Mouse (Mus musculus) urinary bladder, adult 2 months (tissue): ENCODE data around the gene Mab21l1. TPM values are rescaled to one million over a fixed set of nuclear protein-coding genes. Genes with fewer than 3 reads are reported as not detected.

Source experiments
- DNase-seq: peaks from one replicate; pipeline ENCODE4 v3.0.0; 2022; ENCODE audit warnings: low spot score
- polyA plus RNA-seq: library from polyadenylated mRNA; depleted of rRNA; stranded (reverse); fragments of >200 nt; gene quantifications from 2 replicates; pipeline ENCODE4 v1.2.3, GENCODE M21; 2012; rRNA removed

Gene Mab21l1
- polyA plus RNA-seq = 0.50 and 0.53 TPM in 2 replicates

DNA sequence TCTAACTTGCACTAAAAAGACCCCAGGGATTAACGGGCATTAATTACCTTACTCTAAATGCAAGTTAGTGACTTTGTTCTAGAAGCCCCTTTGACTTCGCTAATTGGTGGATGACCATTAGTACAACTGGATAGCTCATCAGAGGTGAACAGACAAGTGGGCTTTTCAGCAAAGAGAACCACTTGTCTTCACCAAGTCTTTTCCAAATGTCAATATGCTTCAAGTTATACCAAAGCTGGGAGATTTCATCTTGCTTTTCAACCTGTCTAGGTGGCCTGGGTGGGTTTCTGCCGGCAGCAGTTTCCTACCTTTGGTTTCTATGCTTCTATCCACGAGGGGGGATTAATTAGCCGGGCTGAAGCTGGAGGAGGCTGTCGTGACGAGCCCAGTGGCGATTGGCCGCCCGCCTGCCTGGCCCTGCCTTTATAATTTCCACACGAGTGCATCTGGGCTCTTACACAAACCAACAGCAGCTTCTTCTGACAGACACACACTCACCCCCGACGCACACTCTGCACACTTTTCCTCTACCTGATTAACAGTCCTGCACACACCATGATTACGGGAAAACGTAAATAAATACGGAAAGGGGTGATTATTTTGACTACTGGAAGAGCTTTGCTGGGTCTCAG, at the start of gene Mab21l1:
Mab21l1 (plus strand) TSS at position 455 of the 632 bp plus-strand sequence.
- peak; percentile 27 for DNase-seq

DNA sequence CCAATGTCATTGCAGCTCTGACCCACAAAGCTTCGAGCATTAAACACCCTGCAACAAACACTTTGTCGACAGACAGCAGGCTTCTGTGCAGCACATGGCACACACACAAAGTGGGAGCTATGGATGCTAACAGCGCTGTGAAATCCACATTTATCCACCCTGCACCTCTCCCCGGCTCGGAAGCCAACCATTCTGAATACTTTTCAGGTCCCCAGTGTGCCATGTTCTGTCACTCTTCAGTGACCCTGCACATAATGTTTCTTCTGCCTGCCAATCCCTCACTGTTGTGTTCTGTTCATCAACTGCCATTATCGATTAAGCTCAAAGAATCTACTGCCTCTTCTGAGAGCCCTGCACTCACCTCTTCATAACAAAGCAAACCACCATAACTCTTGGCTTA, 48.6 kb upstream of the Mab21l1 start:
- DNase-seq = no peak

DNA sequence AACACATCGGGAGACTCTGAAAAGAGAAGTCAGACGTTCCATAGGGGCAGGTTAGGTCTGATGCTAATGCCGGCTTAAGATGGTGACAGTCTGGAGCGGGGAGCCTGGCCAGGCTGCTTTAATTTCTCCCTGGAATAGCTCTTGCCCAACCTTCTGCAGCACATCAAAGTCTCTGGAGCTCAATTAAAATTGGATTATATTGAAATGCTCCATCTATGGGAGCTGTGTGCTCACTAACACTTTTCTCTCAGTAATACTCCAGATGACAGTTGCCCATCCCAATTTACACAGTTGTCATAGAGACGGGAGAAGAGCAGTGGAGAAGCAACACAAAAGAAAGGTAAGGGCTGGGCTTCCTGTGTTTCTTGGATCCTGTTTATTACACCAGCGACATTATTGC, 40.9 kb upstream of the Mab21l1 start:
- DNase-seq = no peak

DNA sequence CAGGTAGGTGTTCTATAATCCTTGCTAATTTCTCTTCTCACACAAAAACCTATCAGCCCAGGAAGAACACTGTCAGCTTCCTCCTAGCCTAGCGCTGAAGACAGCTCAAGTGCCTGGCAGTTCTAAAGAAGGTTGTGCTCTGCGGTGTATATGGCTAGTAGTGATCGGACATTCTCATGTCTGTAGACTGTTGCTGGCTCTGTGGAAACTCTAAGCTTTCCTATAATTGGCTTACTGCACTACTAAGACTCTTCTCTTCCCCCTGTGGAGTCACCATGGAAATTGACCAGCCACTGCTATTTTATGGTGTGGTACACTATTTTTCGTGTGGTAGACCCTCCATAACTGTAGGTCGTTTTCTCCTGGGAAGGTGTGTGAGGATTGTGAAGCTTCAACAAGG, 40.1 kb upstream of the Mab21l1 start:
- no peak for DNase-seq

DNA sequence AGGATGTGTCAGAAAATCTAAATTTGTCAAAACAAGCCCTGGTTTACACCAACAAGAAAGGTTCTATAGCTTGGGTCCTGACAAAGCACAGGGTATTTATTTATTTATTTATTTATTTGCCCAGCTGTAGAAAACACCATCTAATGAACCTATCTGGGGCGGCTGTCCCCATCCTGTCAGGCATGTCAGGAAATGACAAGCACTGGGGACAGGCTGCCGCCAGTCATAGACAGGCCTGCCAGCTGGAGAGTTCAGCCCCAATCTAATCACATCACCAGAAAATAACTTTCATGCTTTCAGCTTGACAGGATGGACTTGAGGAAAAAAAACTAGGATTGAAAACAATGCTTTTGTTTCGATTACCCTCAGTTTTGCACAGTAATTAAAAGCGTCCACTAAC, 39.7 kb upstream of the Mab21l1 start:
- DNase-seq = no peak

DNA sequence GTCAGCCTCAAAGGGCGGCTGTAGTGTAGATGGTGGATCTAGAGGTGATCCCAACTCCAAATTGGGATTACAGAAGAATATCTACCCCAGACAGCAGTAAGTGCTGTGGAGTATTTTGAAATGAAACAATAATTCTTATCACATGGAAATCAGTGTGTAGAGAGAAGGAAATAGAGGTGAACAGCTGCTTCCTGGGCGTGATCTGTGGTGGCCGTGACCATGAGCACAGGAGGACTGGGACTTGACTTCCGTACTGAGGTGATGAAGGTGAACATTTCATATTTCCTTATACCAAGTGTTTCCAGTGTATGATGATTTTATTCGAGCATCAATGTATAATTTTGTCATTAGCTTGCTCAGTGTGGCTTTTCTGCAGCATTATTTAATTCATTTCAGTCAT, 38.4 kb upstream of the Mab21l1 start:
- DNase-seq = no peak

DNA sequence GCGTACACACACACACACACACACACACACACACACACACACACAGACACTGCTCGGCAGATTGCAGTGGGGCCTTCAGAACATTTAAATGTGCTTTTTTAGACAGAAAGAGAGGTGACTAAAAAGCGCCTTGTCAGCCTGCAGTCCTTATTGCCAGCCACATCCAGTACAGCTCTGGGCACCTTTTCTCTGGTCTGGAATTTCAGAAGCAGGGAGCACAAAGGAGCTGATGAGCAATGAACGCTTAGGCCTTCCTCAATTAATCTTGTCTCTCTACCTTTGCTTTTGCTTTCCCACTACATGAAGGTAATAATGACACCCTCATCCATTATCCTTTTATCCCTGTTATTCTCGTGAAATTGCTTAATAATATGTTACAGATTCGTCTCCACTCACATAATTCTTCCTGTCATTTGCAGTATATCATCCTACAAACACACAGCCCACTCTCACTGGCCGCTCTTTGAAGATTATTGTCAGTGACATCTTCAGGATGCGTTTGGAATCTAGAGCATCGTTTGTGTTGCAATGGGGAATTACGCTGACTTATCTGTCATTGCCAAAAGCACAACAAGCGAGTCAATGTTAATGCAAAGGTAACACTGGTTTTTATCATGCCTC, 31.8 kb upstream of the Mab21l1 start:
- DNase-seq = no peak

DNA sequence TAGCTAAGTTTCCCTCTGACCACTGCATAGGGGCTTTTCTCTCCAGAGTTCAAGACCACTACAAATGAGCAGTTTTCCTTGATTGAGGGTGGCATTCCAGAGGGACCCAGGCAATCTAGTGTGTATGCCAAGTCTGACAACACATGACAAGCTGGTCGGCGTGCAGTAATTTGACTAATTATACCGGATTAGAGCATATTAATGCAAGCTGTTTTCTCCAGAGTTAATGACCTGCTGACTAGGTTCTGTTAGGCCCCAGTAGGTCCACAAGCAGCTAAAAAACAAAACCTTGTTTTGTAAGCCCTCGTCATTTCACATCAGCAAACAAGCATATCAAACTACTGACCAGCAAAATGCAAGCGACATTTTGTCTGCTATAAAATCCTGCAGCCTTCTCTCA, 30.9 kb upstream of the Mab21l1 start:
- DNase-seq = no peak

DNA sequence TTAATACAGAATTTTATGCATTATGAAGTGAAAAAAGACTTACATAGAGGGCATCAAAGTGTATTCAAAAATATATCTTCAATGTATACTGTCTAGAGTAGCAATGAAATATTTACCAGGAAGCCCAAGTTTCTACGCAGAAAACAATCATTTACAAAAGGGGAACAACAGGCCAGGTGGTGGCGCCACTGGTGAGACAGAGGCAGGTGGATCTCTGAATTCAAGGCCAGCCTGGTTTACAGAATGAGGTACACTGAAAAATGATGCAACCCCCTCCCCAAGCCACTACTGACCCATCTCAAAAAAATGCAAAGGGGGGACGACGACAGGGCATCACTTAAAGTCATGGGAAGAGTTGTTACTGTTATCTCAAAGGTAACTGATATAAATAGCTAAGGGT, 29.8 kb upstream of the Mab21l1 start:
- no peak for DNase-seq

DNA sequence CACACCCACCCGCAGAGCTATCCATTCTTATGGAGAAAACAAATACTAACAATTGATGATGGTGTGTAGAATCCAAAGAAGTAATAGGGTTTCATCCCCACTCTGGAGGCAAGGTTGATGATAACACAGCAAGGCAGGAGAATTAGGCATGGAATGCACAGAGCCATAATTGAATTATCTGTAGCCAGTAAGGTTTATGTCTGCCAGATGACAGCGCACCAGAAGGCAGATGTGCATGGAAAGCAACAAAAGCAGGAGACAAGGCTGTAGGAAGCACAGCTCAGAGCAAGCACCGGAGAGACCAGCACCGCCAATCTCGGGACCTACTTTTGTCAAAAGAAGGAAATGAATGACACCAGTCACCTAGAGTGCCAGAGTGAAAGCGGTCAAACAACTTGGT, 28.4 kb upstream of the Mab21l1 start:
- no peak for DNase-seq

DNA sequence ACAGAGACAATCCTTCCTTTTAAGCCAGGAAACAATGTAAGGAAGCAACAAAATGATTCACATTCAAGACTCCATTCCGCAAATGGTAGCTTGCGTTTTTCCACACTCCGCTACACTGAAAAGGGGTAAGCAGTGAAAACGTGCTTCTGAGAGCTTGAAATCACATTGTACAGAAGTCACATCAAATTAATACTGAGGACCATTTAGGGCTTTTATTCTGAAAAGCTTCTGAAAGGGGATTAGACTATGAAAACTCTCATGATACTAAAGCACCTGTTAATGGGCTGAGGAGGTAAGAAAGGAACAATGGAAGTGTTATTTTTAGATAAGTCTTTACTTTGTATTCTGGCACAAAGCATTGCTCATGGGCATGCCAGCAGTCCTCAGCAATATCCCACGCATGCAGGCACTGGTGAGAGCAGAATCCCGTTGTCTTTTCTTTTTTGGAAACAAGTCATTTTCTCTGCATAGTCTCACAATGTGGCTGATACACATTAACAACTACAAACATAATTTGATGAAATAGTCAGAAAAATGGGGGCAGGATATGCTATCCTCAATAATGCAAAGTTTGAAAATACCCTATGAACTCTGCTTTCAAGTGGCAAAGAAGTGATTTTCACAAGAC, 27.2 kb upstream of the Mab21l1 start:
- DNase-seq = no peak

DNA sequence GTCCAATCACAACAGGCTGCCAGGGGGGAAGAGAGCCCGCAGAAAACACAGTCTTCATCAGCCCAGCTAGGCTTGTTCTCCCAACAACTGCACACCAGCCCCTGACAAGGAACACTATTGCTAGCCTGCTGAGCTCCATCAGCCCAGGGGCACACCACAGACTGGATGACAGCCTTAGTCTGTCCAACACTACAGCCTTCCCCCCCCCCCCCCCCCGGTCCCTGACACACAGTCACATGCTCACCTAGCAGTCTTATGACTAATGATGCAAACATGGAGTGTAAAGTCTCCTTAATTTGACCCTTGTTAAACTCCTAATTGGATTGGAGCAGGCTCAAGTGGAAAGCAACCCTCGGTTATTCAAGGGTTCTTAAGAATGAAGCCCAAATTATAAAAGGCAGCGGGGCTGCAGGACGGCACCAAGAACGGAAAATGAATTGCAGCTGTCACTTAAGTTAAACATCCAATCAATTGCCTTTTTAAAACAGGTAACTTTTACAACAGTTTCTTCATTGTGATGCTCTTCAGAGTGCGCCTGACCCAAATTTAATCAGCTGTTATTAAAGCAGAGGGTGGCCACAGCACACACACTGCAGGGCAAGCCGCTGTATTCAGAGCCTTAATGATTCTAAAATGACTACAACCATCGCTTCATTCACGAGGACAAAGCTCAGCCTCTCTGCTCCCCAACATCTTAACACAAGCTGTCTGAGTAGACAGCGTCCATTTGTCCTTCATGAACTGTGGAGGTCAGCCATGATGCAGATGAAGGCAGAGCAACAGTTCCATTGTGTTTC, 26.3 kb upstream of the Mab21l1 start:
- no peak for DNase-seq

DNA sequence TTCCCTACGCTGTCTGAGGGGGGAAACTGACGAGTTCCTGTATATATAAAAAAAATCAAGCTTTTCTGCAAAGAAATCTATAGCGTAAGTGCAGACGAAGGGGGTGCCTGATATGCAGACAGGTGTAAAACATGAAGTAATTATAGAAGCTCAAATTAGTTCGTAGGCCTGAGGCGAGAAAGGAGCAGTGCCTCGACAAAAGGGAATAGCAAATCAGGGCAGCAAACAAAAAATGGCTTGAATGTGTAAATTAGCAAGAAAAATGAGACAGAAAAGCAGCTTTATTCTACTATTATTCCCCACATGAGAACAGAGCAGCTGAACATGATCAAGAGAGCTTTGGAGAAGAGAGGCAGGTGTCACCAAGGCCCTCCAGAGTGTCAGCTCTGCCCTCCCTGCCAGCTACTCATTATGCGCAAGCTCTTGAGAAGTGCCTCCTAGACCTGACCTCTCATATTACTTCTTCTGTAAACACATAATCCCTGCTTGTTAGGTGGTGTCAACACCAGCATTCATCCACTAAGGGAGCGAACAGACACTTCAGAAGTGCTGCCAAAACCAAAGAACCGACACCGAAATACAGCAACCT, 25.6 kb upstream of the Mab21l1 start:
- DNase-seq = no peak

DNA sequence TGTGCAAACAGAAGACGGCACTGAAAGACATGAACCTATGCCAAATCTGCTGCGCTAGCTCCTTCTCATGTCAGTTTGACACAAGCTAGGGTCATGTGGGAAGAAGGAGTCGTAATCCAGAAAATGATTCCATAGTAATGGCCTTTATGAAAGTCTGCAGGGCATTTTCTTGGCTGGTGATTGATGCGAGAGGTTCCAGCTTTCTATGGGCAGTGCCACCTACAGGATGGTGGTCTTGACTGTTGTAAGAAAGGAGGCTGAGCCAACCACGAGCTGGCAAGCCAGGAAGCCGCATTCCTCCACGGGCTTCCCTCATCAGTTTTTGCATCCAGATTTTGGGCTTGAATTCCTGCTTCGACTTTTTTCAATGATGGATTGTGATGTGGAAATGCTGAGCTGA, 24.0 kb upstream of the Mab21l1 start:
- no peak for DNase-seq

DNA sequence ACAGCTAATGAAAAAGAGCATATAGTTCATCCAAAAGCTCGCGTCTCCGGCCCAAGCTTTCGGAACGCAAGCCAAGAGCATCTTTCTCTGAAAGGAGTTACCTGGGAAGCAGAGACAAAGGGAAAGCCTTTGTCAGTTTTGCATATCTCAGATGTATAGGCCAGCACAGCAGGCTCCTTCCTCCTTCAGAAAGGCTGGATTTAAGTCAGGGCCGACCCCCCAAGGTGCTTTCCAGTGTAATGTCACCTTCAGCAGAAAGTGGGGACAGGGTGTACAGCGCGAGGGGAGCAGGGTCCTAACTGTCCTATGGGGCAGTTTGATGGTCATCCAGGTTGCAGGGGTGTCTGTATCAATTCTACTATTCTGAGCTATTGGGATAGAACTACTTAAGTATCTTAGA, 18.7 kb upstream of the Mab21l1 start:
- DNase-seq = no peak

DNA sequence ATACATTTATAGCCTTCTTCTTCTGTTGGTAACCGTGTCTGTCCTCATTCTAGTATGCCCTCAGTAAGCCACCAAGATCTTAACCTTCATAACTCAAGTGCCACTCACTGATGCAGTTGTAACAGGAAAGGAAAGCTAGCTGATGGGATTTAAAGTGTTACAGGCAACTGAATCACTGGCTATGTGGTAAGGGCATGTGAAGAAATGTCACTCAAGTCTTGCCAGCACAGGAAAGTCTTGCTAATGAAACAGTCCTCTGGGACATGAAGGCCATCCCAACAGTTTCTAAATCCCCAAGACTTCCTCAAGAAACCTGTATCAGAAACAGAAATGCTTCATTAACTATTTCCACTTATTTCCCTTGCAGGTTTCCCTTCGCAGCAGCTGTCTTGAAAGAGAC, 13.7 kb upstream of the Mab21l1 start:
- no peak for DNase-seq

DNA sequence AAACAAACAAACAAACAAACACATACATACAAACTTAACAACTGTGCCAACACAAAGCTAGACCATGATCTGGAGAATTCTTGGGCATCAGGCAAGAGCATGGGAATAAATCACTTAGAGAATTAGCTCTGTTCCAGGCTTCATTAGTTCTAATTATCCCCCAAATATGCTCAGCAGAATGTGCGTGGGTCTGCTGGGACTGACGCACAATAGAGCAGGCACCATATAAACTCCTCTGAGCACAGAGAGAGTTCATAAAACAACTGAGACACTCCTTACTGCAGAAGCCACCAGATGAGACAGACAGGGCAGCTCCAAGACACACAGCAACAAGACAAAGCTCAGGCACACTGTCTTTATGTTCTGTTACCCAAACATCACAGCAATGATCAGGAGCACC, 13.0 kb upstream of the Mab21l1 start:
- no peak for DNase-seq

DNA sequence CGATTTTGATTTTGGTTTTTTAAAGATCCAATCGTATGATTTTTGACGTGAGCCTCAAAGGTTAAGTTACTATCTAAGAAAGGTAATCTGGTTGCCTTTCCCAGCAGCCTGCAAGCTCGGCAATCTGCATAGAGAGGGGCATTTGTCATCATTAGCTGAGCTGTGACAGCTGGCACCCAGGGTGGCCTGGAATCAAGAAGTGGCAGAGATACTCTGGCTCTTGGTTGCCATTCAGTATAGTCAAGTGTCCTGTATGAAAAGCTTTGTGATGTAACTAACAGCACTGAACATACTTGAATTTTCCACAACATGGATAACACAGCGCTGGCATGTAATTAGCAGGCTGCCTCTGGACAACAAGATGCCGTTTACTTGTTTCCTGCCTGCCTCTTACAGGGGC, 8.1 kb upstream of the Mab21l1 start:
- DNase-seq = no peak

DNA sequence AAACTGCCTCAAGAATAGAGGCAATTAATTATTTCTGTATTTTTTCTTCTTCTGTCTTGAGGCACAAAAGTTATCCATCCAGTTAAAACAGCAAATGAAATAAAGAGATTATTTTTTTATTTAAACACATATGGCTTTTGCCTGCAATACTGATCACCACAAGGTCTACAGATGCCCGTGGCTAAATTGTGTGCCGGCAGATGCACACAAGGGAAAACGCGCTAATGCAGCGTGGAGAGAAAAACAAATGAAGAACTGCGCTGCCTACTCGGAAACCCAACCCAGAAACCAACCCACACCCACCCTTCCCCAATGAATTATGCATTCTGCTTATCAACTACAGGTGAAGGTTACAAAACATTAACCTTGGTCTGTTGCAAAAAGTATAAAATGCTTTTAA, 7.1 kb upstream of the Mab21l1 start:
- DNase-seq = no peak

DNA sequence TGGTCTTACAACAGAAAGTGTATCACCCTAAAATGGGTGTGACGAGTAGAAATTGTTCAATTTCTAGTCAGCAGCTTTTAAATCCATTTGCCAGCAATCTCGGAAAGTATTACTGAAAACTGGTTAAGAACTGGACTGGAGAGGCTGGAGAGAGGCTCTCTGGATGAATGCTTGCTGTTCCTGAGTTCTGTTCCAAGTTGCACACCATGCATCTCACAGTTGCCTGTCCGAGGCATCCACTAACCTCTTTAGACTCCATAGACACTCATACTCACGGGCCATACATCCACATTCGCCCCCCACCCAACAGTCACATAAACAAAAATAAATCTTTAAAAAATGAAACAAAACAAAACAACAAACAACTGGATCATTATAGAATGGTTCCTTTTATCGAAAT, 6.6 kb upstream of the Mab21l1 start:
- DNase-seq = no peak

DNA sequence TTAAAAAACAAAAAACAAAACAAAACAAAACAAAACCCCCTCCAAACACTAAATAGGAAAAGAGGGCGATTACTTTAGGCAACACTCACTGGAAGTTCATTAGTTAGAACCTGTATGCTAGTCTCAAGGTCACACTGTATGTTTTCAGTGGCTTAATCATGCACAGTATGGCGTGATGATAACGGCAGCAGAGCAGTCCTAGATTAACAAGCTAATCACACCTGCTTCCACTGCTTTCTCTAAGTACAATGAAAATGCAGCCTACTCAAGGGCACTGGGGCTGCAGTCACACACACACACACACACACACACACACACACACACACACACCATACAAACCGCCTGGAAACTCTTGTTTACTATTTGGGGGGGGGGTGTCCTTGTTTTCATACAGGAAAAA, 4.8 kb upstream of the Mab21l1 start:
- no peak for DNase-seq
